Mouse (Mus musculus) urinary bladder, postnatal 25 days (tissue): ENCODE results near the gene Rragb.
"Not testable (repeated sequence)": the region's sequence is repeated elsewhere in the genome, so short reads cannot be mapped to it uniquely, and the experiment has no call there.

Source experiments
- DNase-seq: peaks from one replicate; pipeline ENCODE4 v3.0.0; 2022; ENCODE audit warnings: low spot score

Gene Rragb

GRCm38 (mm10) chrX:153139734-153140515 lies at the start of gene Rragb:
Gene Rragb, plus strand, starts transcription at chrX:153139981.
- DNase-seq, result peak; percentile 41

GRCm38 (mm10) chrX:153118486-153118885 lies 21.3 kb upstream of the Rragb start, which contains the start of gene Foxr2:
Gene Foxr2, plus strand, starts transcription at chrX:153118786.
- DNase-seq, result no peak

- DNase-seq, result no peak
These were observed 20.8 kb upstream of the Rragb start for GRCm38 (mm10) chrX:153119013-153119412.

- DNase-seq, result no peak
These were observed 2.9 kb downstream of the Rragb start for GRCm38 (mm10) chrX:153142656-153143055.

- DNase-seq, result no peak
These were observed 12.0 kb downstream of the Rragb start for GRCm38 (mm10) chrX:153151766-153152165.

GRCm38 (mm10) chrX:153155322-153155721 lies 15.5 kb downstream of the Rragb start:
- DNase-seq, result no peak

GRCm38 (mm10) chrX:153174786-153175185 lies 35.0 kb downstream of the Rragb start:
- no peak for DNase-seq

GRCm38 (mm10) chrX:153182221-153182620 lies 42.4 kb downstream of the Rragb start:
- DNase-seq, result no peak

- DNase-seq, result not testable (repeated sequence)
These were observed 59.4 kb downstream of the Rragb start for GRCm38 (mm10) chrX:153199185-153199584.

- no peak for DNase-seq
These were observed 71.3 kb downstream of the Rragb start for GRCm38 (mm10) chrX:153211101-153211500.
